Mouse (Mus musculus) right cerebral cortex, postnatal 4 days (tissue): ENCODE data around the gene Daxx.

Experiments
- DNase-seq: peaks from one replicate; pipeline ENCODE4 v3.0.0-alpha.2; 2022

Daxx gene

DNA sequence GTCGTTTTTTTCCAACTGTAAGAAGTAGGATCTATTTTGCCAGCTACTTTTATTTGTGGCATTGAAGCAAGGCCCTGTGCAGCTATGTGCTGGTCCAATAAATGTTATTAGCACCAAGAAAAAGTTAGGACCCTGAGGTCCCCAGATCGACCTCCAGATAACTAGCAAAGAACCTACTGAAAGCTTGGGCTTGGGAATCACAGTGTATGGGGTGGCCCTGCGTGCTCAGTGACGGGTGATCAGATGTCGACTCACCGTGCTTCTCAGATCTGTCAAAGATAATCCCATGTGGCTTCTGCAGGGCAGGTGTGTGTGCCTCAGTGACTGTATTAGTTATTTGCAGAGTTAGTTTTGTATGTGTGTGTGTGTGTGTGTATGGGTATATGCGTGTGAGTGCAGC, 12.1 kb downstream of the Daxx start:
- no peak for DNase-seq

DNA sequence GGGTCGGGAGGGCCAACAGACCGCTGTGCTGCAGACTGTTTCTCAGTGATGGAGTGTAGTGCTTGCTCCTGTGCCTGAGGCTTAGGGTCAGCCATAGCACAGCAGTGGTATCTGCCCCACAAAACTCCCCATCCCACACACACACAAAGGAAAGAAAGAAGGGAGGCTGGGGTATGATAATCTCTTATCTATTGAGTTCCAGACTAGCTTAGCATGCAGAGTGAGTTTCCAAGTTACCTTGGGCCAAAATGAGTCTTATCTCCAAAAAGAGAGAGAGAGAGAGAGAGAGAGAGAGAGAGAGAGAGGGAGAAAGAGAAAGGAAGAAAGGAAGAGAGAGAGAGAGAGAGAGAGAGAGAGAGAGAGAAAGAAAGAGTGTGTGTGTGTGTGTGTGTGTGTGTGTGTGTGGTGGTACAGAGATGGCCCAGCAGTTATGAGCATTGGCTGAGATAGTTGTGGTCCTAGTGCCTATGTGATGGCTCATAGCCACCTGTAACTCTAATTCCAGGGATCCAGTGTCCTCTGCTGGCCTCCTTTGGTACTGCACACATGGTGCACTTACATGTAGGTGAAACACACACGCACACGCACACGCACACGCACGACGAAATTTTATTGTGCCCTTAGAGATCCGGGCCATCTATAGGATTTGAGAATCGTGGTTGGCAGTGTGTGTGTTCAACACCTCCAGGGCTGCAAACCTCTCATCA, 15.5 kb downstream of the Daxx start:
- peak; percentile 63 for DNase-seq

DNA sequence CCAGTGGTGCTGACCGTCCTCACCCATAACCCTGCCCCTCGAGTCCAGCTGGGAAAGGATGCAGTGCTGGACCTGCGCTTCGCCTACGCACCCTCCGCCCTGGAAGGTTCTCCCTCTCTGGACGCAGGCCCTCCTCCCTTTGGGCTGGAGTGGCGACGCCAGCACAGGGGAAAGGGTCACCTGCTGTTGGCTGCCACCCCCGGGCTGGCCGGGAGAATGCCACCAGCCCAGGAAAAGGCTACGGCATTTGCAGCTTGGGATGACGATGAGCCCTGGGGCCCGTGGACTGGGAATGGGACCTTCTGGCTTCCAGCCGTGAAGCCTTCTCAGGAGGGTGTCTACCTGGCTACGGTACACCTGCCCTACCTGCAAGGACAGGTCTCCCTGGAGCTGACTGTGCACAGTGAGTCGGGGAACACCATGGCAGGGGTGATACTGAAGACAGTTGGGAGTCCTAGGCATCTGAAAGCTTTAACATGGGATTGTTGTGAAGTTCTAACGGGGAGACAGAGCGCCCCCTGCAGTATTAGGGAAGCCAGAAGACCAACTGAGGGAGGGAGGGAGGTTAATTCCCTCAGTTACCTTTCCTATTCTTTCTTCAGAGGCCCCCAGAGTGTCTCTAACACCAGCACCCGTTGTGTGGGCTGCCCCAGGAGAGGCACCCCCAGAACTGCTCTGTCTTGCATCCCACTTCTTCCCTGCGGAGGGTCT, 16.3 kb downstream of the Daxx start:
- no peak for DNase-seq

DNA sequence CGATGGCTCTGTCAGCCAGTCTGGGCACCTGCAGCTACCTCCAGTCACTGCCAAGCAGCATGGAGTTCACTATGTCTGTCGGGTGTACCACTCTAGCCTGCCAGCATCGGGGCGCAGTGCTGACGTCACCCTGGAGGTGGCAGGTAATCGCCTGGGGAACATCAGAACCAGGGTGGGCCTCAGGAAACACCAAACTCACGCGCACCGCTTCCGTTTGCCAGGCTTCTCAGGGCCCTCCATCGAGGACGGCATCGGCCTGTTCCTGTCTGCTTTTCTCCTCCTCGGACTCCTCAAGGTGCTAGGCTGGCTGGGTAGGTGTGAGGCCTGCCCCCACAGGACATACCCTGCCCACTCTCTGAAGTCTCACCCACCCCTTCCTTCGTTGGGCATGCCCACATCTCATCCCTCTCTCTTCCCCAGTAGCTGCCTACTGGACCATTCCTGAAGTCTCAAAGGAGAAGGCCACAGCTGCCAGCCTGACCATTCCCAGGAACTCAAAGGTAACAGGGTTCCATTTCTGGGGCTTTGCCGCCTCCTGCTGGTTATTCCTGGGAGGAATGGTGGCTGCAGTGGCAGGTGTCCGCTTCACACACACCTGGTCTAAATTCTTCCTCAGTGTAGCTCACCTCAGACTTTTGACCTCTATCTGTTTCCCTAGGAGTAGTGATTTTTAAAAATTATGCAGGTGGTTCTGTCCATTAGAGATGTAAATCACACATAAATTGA, 17.2 kb downstream of the Daxx start:
- peak; percentile 19 for DNase-seq

DNA sequence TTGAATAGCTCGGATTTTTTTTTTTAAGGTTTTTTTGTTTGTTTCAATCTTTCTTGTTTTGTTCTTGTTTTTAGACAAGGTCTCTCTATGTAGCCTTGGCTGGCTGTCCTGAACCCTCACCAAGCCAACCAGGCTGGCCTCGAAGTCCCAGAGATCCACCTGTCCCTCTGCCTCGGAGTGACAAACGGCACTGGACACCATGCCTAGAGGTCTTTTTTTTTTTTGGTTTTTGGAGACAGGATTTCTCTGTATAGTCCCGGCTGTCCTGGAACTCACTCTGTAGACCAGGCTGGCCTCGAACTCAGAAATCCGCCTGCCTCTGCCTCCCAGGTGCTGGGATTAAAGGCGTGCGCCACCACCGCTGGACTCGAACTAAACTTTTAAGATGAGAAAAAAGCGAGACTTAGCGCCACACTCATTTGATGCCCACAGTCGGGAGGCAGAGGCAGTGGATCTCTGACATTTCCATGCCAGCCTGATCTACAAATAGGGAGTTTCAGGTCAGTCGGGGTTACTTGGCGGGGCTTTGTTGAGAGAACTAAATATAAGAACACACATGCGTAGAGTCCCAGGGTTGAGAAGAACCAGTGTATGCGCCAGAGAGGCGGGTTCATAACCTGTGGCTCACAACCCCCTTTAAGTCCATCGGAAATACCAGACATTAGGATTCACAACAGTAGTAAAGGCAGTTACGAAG, 19.2 kb downstream of the Daxx start:
- DNase-seq, result no peak

DNA sequence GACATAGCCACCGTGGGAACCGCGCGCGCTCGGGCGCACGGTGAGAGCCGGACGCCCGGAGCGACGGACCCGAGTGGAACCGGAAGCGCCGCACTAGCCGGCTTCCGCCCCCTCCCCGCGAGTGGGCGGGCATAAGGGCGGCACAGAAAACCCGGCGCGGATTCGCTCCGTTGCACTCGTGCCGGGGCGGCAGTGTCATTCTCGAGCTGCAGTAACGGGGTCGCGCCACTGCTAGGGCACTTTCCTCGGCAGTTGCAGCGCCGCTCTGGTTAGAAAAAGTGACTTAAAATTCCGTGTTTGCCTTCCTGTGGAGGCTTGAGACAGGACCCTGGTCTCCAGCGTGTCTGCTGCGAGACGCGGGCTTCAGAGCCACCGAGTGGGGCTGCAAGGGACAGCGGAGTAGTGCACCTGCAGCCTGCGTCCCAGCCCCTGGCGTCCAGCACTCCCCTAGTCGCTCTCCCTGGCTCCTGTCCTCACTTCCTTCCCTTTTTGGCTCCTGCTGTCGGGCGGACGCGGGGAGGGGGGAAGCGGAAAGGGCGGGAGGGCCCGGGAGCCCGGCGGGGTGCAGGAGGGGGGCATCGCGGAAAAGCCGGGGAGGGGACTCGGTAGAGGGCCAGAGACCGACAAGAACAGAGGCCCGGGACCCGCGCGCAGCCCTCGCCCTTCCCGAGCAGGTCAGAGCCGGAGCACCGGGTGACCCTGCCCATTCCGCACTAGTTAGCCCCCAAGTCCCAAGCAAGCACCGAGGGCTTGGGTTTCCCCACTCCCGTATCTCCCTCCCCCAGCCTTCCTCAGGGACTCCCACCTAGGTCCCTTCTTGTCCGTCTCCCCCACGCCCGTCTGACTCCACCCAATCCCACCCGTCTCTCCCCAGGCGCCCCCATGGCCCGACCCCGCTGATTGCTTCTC, 20.4 kb downstream of the Daxx start, which contains the start of gene Rgl2:
Rgl2 (plus strand) TSS at position 173 of the 909 bp plus-strand sequence.
- peak; percentile 95 for DNase-seq

DNA sequence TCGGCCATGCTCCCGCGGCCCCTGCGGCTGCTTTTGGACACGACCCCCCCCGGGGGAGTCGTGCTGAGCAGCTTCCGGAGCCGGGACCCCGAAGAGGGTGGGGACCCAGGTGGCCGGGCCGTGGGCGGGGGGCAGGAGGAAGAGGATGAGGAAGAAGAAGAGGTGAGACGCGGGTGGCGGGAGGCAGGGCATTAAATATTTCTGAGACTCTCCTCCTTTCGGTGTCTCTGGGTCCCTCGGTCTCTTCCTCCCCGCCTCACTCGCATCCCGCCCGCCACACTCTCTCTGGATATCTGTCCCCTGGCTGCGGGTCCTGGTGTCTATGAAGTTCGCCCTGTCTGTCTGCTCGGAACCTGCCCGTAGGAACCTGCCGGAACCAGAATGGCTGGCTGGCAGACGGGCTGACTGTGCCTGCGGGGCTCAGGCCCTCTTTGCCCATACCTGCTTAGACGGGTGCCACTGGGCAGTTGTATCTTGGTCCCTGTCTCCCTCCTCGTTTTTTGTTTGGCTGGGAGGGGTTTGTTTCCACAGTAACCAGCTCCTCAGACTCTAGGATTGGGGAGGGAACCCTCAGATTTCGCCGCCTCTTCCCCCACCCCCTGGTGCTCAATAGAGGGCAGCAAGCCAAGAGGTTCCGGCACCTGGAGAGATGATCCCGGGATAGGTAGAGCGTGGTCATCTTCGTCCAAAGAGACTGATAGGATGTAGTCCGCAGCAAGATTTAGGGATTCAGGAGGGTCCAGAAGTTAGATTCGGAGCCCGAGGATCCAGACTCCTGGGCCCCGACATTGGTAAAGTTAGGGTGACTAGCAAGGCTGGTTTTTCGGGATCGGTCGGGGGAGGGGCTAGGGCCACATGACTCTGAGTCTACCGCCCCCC, 21.3 kb downstream of the Daxx start:
- no peak for DNase-seq

DNA sequence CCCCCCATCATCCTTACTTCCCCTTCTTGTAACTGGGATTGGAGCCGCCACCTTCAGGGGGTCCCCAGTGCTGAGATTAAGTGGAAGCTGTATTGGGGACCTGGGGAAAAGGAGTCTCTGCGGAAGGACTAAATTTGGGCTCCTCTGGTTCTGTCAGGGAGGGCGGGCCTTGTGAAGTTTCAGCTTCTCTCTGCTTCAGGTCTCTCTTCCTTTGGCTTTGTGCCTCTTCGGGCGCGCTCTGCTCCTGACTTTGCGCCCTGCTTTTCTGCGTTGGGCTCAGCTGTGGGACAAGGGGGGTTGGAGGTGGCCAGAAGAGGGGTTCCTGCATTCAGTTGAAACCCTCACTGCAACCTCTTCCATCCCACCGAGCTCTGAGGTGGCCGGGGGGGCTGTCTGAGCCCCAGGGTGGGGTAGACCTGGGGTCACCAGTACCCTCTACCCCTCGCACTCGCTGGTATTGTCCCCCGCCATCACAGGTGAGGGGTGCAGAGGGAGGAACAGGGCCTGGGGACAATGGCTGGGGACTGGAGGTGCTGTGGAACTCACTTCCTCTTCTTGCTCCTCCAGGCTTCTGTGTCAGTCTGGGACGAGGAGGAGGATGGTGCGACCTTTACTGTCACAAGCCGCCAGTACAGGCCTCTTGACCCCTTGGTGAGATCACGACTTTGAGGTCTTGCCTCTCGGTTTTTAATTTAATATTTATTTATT, 22.1 kb downstream of the Daxx start:
- no peak for DNase-seq

DNA sequence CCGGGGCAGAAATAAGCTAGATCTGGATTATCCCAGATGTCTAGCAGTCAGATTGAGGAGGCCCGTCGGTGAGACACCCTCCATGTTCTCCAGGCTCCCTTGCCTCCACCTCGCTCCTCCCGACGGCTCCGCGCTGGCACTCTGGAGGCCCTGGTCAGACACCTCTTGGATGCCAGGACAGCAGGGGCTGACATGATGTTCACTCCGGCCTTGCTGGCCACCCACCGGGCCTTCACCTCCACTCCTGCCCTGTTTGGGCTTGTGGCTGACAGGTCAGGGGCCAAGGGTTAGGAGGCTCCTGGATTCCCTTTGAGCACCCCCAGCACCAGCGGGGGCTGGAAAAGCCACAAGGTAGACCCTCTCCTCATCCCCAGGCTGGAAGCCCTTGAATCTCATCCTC, 22.7 kb downstream of the Daxx start:
- DNase-seq, result no peak

DNA sequence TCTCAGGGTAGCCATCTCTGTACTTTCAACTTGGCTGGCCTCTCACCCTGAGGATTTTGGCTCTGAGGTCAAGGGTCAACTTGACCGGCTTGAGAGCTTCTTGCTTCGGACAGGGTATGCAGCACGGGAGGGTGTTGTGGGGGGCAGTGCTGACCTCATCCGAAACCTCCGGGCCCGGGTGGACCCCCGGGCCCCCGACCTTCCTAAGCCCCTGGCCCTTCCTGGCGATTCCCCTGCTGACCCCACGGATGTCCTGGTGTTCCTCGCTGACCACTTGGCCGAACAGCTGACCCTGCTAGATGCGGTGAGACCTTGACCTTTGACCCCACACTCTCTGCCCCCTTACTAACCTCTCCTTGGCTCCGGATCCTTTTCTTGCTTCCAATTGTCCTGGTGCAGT, 23.2 kb downstream of the Daxx start:
- DNase-seq, result no peak

DNA sequence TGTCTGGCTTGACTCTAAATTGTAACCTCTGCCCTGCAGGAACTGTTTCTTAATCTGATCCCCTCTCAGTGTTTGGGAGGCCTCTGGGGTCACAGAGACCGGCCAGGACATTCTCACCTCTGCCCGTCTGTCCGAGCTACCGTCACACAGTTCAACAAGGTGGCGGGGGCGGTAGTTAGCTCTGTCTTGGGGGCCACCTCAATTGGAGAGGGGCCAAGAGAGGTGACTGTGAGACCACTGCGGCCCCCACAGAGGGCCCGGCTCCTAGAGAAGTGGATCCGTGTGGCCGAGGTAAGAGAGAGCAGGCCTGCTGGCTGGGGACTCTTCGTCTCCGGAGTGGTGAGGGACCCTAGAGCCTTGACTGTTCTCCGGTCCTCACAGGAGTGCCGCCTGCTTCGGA, 23.8 kb downstream of the Daxx start:
- DNase-seq, result no peak

DNA sequence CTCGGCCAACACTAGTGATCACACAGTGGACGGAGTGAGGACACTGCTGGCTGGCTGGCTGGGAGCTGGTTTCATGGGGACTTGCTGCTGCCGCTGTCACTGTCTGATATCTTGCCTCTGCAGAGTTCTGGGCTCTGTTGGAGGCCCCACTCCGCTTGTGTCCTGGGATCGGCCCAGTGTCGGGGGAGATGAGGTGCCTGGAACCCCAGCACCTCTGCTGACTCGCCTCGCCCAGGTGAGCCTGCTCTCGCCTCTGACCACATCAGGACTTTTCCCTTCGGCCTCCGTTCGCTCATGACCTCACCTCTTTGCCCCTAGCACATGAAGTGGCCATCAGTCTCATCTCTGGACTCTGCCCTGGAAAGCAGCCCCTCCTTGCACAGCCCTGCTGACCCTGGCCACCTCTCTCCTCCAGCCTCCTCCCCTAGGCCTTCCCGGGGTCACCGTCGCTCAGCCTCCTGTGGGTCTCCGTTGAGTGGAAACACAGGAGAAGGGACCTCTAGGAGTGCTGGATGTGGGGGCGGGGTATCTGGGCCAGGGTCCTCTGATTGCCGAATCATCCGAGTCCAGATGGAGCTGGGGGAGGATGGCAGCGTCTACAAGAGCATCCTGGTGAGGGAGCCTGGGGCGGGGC, 26.3 kb downstream of the Daxx start:
- no peak for DNase-seq

DNA sequence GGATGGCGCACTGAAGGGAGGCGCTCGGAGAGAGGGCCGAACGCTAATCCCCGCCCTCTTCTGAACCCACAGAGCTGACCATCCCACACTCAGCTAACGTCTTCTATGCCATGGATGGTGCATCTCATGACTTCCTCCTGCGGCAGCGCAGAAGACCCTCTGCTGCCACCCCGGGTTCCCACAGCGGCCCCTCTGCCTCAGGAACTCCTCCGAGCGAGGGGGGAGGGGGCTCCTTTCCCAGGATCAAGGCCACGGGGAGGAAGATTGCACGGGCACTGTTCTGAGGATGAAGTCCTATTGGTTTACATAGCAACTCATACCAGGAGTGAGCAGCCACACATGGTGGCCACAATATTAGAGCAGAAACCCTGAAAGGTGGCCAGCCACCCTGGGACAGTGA, 27.8 kb downstream of the Daxx start:
- no peak for DNase-seq

DNA sequence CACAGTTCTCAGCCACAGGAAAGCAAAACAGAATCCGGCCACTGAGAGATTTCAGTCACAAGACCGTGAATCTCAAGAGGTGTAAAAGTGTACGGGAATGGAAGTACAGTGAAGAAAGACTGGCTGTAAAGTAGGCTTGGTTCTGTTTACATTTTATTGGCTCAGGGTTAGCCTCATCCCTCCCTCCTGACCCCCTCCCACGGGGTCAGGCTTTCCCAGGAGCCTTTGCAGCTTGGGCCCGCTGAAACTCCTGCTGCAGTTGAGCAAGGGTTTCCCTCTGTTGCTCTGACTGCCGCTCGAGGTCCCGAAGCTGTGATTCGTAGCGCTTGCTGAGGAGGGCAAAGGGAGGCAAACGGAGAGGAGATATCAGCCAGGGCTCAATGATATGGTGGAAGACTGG, 29.6 kb downstream of the Daxx start:
- no peak for DNase-seq

DNA sequence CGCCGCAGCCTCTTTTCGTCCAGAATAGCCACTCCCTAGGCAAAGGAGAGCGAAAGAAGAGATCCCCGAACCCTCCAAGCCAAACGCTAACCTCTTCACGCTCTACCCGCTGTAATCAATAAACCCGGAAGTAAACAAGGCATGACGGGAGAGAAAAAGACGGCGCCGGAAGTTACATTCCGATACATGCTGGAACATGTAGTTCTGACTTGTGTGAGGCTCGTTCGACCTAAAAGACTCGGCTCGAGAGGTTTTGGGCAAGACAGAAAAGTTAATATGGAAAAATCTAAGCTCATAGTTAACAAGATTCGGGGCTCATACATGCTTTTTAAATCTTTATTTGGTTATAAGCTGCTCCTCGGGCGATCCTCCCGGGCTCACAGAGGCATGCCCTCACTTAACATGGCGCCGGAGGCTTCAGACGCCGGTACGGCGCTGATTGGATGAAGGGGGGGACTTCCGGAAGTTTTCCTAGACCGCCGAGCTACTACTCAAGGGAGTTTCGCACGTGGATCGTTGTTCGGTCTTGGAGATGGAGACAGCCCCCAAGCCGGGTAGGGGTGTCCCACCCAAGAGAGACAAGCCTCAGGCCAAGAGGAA, 31.1 kb downstream of the Daxx start, which contains the start of the genes Pfdn6 and Wdr46:
Pfdn6 (minus strand) TSS at position 138 of the 600 bp plus-strand sequence.
Wdr46 (plus strand) TSS at position 455 of the 600 bp plus-strand sequence.
- DNase-seq, result peak; percentile 82

DNA sequence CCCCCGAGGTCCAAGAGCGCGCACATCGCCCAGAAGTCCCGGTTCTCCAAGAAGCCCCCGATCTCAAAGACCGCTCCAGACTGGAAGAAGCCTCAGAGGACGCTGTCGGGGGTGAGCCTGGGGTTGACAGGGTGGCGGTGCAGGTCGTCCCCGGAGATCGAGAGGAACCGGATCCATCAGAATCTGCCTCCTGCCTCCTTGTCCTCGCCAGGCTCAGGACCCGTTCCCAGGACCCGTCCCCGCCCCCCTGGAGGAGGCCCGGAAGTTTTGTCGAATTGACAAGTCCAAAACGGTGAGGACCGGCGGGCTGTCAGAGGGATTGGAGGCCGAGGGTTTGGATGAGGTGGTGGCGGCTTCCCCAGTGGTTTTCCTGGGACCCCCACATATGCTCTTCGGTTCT, 31.8 kb downstream of the Daxx start:
- DNase-seq, result no peak

DNA sequence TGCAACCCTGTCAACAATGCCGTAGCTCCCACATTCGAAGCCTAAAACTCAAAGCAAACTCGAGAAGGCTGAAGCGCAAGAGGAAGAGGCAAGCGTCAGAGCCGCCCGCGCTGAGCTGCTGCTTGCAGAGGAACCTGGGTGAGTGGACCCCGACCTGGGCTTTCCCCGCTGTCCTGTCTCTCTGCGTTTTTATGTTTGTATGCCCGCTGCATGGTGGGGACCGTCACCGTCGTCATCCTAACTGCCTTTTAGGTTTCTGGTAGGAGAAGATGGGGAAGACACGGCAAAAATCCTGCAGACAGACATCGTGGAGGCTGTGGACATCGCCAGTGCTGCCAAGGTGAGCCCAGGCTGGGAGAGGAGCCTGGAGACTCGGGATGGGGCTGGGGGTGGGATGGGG, 32.2 kb downstream of the Daxx start:
- no peak for DNase-seq

DNA sequence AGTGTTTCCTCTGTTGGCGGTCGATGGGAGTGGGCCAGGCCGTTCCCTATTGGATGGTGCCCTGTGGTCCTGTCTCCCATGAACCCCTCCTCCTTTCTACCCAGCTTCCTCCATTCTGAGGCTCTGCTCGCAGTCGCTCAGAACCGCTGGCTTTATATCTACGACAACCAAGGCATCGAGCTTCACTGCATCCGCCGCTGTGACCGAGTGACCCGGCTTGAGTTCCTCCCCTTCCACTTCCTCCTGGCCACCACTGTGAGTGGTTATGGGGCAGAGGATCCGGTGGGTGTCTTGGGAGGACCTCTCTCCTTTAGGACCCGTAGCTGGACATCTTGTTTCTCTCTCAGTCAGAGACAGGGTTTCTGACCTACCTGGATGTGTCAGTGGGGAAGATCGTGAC, 34.2 kb downstream of the Daxx start:
- DNase-seq, result no peak

DNA sequence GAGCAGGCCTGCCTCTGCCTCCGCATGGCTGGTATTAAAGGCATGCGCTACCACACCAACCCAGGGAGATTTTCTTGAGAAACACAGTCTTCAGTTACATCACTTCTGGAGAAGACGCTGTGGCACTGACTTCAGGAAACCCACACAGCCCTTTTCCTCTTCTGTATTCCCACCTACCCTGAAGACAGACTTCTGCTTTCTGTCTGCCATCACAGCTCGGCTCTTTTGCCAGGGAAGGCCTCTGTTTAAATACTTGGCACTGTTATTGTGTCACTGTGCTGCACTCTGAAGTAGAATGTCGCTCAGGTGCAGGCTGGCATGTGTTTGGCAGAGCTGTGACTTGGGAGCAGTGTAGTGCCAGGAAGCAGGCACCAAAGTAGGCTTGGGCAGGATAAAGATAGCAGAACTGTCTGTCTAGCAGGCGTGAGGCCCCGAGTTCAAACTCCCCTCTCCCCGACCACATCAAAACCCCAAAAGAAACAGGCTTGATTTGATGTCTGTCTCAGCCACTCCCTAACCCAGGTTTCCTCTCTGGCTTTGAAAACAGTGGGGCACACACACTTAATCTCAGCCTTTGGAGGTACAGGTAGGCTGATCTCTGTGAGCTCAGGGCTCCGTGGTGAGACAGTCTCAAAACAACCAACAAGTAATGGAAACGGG, 38.3 kb downstream of the Daxx start:
- DNase-seq, result no peak
